15 mouse cellular contexts compared by ENCODE assay signal in the genomic region with DNA sequence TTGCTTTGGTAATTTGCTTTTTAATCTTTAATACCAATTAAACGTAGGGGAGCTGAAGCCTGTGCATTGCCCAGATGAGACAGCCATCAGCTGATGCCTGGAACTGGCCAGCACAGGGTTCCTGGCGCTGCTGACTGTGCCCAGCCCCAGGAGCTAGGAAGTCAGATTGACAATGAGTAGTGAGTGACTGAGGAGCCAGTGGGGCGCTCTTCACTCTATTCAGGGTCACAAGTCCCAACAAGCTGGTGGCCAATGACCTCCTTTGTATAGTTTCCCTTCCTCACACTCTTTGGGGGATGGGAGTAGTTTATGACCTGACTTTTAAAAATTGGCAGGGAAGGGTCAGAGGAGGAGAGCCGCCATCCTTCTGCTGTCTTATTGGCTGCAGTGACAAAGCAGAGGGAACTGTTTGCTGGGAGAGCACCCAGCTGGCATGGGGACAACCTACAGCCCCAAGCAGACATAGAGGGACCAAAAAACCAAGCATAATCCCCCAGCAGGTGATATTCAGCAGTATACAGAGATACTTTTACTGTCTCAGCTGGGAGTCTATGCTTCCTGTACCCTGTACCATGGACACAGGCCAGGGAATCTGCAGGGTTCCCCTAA.
DNase-seq lines count a peak whose midpoint lies in the region; ATAC-seq and TF ChIP-seq lines count a peak whose summit lies in the region.
"Had no signal": no experiment of that assay in that cellular context is flagged by ENCODE, and none has a peak within 500 bp of the region (broad histone marks: within the 10 kb centered on the region; RNA-seq: fewer than 3 reads in every experiment).

No protein-coding gene starts in this region.

- 0 out of 2 replicates have a peak, but pooled peaks have one; percentile 7 for ATAC-seq in hindbrain, embryonic 11.5 days (ENCODE audit: low FRiP score)
- no peak for ATAC-seq in hindbrain, embryonic 12.5 days (ENCODE audit: low FRiP score)
- ATAC-seq in midbrain, embryonic 13.5 days: peak; percentile 66
- ATAC-seq in megakaryocyte, adult 5-6 weeks (ENCODE audit: poor library complexity, severe bottlenecking): no peak
- ATAC-seq: Patski had no signal

- no peak overlapping the region for H3K4me2 ChIP-seq in hindbrain, embryonic 11.5 days (replicated peaks; ENCODE audit: low read depth, low read length)
- H3K4me2 ChIP-seq in hindbrain, embryonic 12.5 days (replicated peaks): no peak overlapping the region
- no peak overlapping the region for H3K4me2 ChIP-seq in midbrain, embryonic 13.5 days (replicated peaks)
- H3K4me2 ChIP-seq: embryonic facial prominence, embryonic 12.5 days; lung, embryonic 14.5 days had no signal

- DNase-seq in hindbrain, embryonic 11.5 days (ENCODE audit: low spot score): no peak
- peak; percentile 49 for DNase-seq in brain, embryonic 14.5 days (ENCODE audit: low read depth)
- peak; percentile 40 for DNase-seq in cerebellum, adult 9-11 months
- no peak for DNase-seq in heart, adult 8-10 months (ENCODE audit: low spot score)
- no peak for DNase-seq in left cerebral cortex, adult 8-10 months (ENCODE audit: low spot score in 2 of 2)
- DNase-seq: B cell, adult 2 months; heart, adult 11 months; right cerebral cortex, postnatal 14 days had no signal

- no peaks in the 10 kb centered on the region for H3K27me3 ChIP-seq in hindbrain, embryonic 11.5 days (ENCODE audit: control insufficient read depth, insufficient read depth, low read length)
- H3K27me3 ChIP-seq in hindbrain, embryonic 12.5 days: no peaks in the 10 kb centered on the region
- no peaks in the 10 kb centered on the region for H3K27me3 ChIP-seq in midbrain, embryonic 13.5 days
- H3K27me3 ChIP-seq: embryonic facial prominence, embryonic 12.5 days had no signal

- H3K27ac ChIP-seq in hindbrain, embryonic 11.5 days (ENCODE audit: low read depth, low read length): no peak overlapping the region
- H3K27ac ChIP-seq in hindbrain, embryonic 12.5 days: no peak overlapping the region
- no peak overlapping the region for H3K27ac ChIP-seq in midbrain, embryonic 13.5 days
- H3K27ac ChIP-seq: embryonic facial prominence, embryonic 12.5 days had no signal

- H3K4me1 ChIP-seq in hindbrain, embryonic 11.5 days (replicated peaks; ENCODE audit: control insufficient read depth, insufficient read depth, low read length): no peaks in the 10 kb centered on the region
- peaks cover 5% of the 10 kb centered on the region for H3K4me1 ChIP-seq in hindbrain, embryonic 12.5 days
- H3K4me1 ChIP-seq in midbrain, embryonic 13.5 days (replicated peaks): peaks cover 10% of the 10 kb centered on the region; the same call in 1 of the 2 replicates
- H3K4me1 ChIP-seq: embryonic facial prominence, embryonic 12.5 days had no signal

- no peaks in the 10 kb centered on the region for H3K9me3 ChIP-seq in hindbrain, embryonic 11.5 days (ENCODE audit: control insufficient read depth, low read length)
- no peaks in the 10 kb centered on the region for H3K9me3 ChIP-seq in hindbrain, embryonic 12.5 days (replicated peaks)
- H3K9me3 ChIP-seq in midbrain, embryonic 13.5 days: no peaks in the 10 kb centered on the region
- H3K9me3 ChIP-seq: embryonic facial prominence, embryonic 12.5 days had no signal

- H3K36me3 ChIP-seq in hindbrain, embryonic 11.5 days (ENCODE audit: control insufficient read depth, insufficient read depth, low read length): no peaks in the 10 kb centered on the region
- H3K36me3 ChIP-seq in hindbrain, embryonic 12.5 days: no peaks in the 10 kb centered on the region
- no peaks in the 10 kb centered on the region for H3K36me3 ChIP-seq in midbrain, embryonic 13.5 days
- H3K36me3 ChIP-seq: embryonic facial prominence, embryonic 12.5 days had no signal

- TF ChIP-seq POLR2A in brain, embryonic 14.5 days (IDR thresholded peaks at IDR 0.05; ENCODE audit: borderline replicate concordance, extremely low read depth, insufficient read depth, insufficient read length, poor library complexity, severe bottlenecking): no peak

- H3K4me3 ChIP-seq in hindbrain, embryonic 11.5 days (ENCODE audit: low read depth, low read length): no peak overlapping the region
- H3K4me3 ChIP-seq in hindbrain, embryonic 12.5 days: no peak overlapping the region
- no peak overlapping the region for H3K4me3 ChIP-seq in midbrain, embryonic 13.5 days (replicated peaks)
- H3K4me3 ChIP-seq: embryonic facial prominence, embryonic 12.5 days; myocyte had no signal

- H3K9ac ChIP-seq in hindbrain, embryonic 11.5 days (ENCODE audit: low read depth, low read length): no peak overlapping the region
- H3K9ac ChIP-seq in hindbrain, embryonic 12.5 days: no peak overlapping the region
- no peak overlapping the region for H3K9ac ChIP-seq in midbrain, embryonic 13.5 days (replicated peaks)
- H3K9ac ChIP-seq: embryonic facial prominence, embryonic 12.5 days; lung, embryonic 14.5 days had no signal

- TF ChIP-seq CTCF in brain, embryonic 14.5 days (IDR thresholded peaks at IDR 0.05; ENCODE audit: borderline replicate concordance, extremely low read depth, insufficient read depth, insufficient read length): no peak

- WGBS in hindbrain, embryonic 11.5 days: 54% methylated on average over 4 of the region's 4 CpGs
- WGBS in hindbrain, embryonic 12.5 days: 45% methylated on average over 4 of the region's 4 CpGs
- WGBS in midbrain, embryonic 13.5 days: 64% methylated on average over 4 of the region's 4 CpGs

Comparison
In these comparisons a context has a peak if more than half of its experiments do, and no peak if none do; other contexts are left out.
1. ATAC-seq: peak in hindbrain, embryonic 11.5 days (single experiment) and midbrain, embryonic 13.5 days (single experiment); none in hindbrain, embryonic 12.5 days (single experiment) and megakaryocyte, adult 5-6 weeks (single experiment).
2. DNase-seq: peak in brain, embryonic 14.5 days (single experiment) and cerebellum, adult 9-11 months (single experiment); none in hindbrain, embryonic 11.5 days (single experiment), heart, adult 8-10 months (single experiment) and left cerebral cortex, adult 8-10 months (0 of 2).